Mouse (Mus musculus) left cerebral cortex, adult 2 months (tissue): ENCODE measurements around the gene Dus1l. TPM values are rescaled to one million over a fixed set of nuclear protein-coding genes. Genes with fewer than 3 reads are reported as not detected.
A peak's percentile ranks its signal among the peaks of the same experiment; 100 is the strongest.
"Not testable (repeated sequence)": the region's sequence is repeated elsewhere in the genome, so short reads cannot be mapped to it uniquely, and the experiment has no call there.

Experiments used
- DNase-seq, 2 experiments: peaks; one replicate each; pipeline ENCODE4 v3.0.0; 2021 to 2022; ENCODE audit warnings: low spot score in 2 of 2, mixed read lengths in 1 of 2; ENCODE audit errors: extremely low spot score in 1 of 2
- H3K27ac ChIP-seq: fragments of 200-600 bp; 2 replicates; pipeline ENCODE4 v1.8.1; 2022
- H3K4me3 ChIP-seq: fragments of 200-600 bp; 2 replicates; pipeline ENCODE4 v1.8.1; 2022
- CTCF ChIP-seq: fragments of 200-600 bp; IDR thresholded peaks from 2 replicates; pipeline ENCODE4 v1.8.1; 2022; ENCODE audit warnings: antibody characterized with exemption, mild to moderate bottlenecking, moderate library complexity
- intact Hi-C: fragments of 180-260 bp; cut with DNase I; formaldehyde crosslinking; loops from one replicate; pipeline ENCODE4 v1.15.1; 2025
- long read RNA-seq, 2 experiments: library from polyadenylated mRNA; stranded (forward); transcript quantifications; one replicate each; pipeline ENCODE4 v2.0.0; 2021; ENCODE audit warnings: borderline mapping rate in 2 of 2
- total RNA-seq, 2 experiments: library from RNA; stranded (reverse); gene quantifications; 2 replicates each; pipeline ENCODE4 v1.2.3; 2021

Gene Dus1l
- 10 to 100 TPM; 45.8 to 47.6 TPM for total RNA-seq
- long read RNA-seq, experiment 1, partial matches to known transcripts = 38 of 75 reads
- long read RNA-seq, experiment 1, other reads (novel, unspliced or antisense) = 37 of 75 reads
- long read RNA-seq, experiment 2, partial matches to known transcripts = 9 of 59 reads
- long read RNA-seq, experiment 2, other reads (novel, unspliced or antisense) = 50 of 59 reads

GRCm38 (mm10) chr11:120795756-120796613 lies at the start of gene Dus1l:
Gene Dus1l (minus strand): TSS chr11:120796403.
- H3K4me3 ChIP-seq = peak within 1 kb of the TSS; percentile 92
- intact Hi-C loops = no loop called here
- DNase-seq = peak; percentile 97 to 99
- peak within 1 kb of the TSS; percentile 89 for H3K27ac ChIP-seq
- TF ChIP-seq CTCF = no peak

DNA sequence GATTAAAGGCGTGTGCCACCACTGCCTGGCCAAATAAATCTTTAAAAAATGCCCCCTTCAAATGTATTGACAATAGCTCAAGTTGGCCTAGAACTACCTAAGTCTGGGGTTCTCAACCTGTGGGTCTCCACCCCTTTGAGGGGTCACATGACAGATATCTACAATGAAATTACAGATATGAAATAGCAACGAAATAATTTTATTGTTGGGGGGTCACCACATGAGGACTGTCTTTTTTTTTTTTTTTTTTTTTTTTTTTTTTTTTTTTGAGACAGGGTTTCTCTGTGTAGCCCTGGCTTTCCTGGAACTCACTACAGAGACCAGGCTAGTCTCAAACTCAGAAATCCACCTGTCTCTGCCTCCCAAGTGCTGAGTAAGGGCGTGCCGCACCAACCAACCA lies 48.1 kb upstream of the Dus1l start:
- no peak overlapping the region for H3K4me3 ChIP-seq
- no peak overlapping the region for H3K27ac ChIP-seq
- no peak for DNase-seq
- no peak for TF ChIP-seq CTCF
- intact Hi-C loops = no loop called here

DNA sequence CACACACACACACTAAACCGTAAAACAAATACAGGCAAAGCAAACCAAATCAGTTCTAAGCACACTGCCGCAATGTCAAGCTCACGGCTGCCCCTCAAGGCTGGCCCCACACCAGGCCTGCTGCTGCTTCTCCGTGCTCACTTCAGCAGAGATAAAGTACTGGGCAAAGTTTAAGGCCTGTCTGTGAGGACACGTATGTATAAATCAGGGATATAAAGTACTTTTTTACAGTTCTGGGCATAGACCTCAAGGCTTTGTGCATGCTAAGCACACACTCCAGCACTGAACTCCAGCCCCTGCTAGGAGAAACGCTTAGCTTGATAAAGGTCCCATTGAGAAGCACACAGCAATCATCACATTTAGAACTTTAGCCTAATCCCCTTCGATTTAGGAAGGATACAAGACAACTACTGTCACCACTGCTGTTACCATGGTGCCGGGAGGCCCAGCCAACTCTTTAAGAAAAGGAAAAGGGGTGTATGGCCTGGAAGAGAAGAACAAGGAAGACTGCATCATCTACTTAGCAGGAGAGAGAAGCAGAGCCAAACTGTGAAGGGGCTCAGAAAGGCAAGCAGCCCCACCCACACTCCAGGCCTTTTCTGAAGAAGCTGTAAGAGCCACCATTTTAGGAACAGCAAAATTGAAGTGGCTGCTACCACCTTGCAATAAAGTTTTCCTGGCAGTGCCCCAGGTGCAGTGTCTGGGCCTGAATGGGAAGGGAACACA lies 37.5 kb upstream of the Dus1l start:
- Histone ChIP-seq H3K4me3 (no peak overlapping the region), H3K27ac (no peak overlapping the region)
- intact Hi-C loops = no loop called here
- no peak for TF ChIP-seq CTCF
- DNase-seq = no peak

DNA sequence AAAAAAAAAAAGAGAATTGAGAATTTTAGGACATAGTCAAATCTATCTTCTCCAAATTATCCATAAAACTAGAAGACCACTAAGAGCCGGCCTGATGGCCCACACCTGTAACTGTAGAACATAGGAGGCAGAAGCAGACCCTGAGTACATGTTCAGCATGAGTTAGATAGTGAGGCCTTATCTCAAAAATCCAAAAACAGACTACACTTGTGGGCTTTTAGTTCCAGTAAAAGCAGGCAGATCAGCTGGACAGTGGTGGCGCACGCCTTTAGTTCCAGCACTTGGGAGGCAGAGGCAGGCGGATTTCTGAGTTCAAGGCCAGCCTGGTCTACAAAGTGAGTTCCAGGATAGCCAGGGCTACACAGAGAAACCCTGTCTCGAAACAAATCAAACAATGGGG lies 36.8 kb upstream of the Dus1l start:
- DNase-seq, intact Hi-C loops, H3K27ac ChIP-seq, H3K4me3 ChIP-seq: not testable (repeated sequence)

DNA sequence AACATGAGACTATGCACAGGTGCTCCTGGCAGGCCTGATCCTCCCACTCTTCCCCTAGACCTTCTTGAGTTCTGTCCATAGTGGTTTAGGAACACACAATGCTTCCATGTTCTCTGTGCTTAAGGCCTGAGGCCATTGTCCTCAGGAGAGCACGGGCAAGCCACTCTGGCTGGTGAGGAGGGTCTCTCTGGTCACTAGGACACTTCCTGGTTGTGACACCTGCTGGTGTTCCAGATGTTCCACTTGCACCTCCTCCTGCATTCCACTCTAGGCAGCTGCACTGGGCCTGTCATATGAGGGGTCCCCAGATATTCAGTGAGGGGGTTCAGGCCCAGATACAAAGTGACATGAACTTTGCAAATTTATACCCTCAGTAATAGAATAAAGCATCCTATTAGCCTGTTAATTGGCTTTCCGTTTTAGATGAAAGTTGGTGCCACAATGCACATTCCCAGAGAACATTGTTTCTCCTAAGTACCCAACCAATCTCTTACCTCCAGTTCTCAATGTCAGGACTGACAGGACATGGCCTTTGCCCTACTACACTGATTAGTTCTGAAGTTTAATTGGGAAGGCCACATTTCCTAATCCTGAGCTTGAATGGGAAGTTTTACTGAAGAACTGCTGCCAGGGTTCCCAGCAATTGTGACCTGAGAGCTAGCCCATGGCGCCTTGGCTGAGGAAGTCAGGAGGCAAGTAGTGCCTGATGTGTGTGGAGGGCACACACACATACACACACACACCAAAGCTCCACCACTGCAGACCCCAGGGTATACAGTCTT lies 35.6 kb upstream of the Dus1l start:
- no peak overlapping the region for H3K4me3 ChIP-seq
- no peak overlapping the region for H3K27ac ChIP-seq
- DNase-seq = no peak
- intact Hi-C loops = no loop called here
- no peak for TF ChIP-seq CTCF

- Histone ChIP-seq H3K4me3 (no peak overlapping the region), H3K27ac (no peak overlapping the region)
- no peak for TF ChIP-seq CTCF
- DNase-seq = no peak
- intact Hi-C loops = no loop called here
These were observed 34.5 kb upstream of the Dus1l start for GRCm38 (mm10) chr11:120830686-120831085.

GRCm38 (mm10) chr11:120829757-120830532 lies 33.7 kb upstream of the Dus1l start:
- no peak for DNase-seq
- Histone ChIP-seq H3K27ac (no peak overlapping the region), H3K4me3 (no peak overlapping the region)
- intact Hi-C loops = loop anchor here (5.0 kb wide), 1 partner anchor 72 kb away; no protein-coding TSS in a partner anchor
- no peak for TF ChIP-seq CTCF

- no peak for DNase-seq
- intact Hi-C loops = loop anchor here (5.0 kb wide), 1 partner anchor 74 kb away; no protein-coding TSS in a partner anchor
- Histone ChIP-seq H3K27ac (no peak overlapping the region), H3K4me3 (no peak overlapping the region)
- no peak for TF ChIP-seq CTCF
These were observed 32.2 kb upstream of the Dus1l start for GRCm38 (mm10) chr11:120828416-120828815.

GRCm38 (mm10) chr11:120826016-120826953 lies 30.1 kb upstream of the Dus1l start:
- H3K27ac ChIP-seq = peak overlapping the region; percentile 98
- intact Hi-C loops = loop anchor here (5.0 kb wide), 1 partner anchor 76 kb away; no protein-coding TSS in a partner anchor
- TF ChIP-seq CTCF = no peak
- DNase-seq = no peak
- no peak overlapping the region for H3K4me3 ChIP-seq

GRCm38 (mm10) chr11:120825289-120825863 lies 29.2 kb upstream of the Dus1l start:
- peak overlapping the region; percentile 84 for H3K4me3 ChIP-seq
- peak overlapping the region; percentile 98 for H3K27ac ChIP-seq
- no peak for DNase-seq
- TF ChIP-seq CTCF = no peak
- intact Hi-C loops = loop anchor here (5.0 kb wide), 1 partner anchor 77 kb away; no protein-coding TSS in a partner anchor
